Comparison of ENCODE assay signal across 9 mouse cellular contexts in the genomic region with DNA sequence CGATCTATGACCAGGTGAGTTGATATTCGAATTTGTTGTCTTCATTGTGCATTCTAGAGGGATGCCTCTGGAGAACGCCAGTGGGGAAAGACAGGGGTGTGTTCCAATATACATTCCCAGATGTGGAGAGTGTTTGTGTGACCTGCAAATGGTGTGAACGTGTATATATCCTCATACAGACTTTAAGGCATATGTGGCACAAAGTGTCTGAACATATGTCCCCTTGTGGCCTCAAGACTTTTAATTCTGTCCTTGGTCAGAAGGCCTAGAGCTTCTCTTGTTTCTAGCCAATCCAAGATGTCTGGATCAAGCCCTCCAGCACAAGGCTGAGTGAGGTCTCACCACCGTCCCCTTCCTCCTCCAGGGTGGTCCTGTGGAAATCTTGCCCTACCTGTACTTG. TPM values are rescaled to one million over a fixed set of nuclear protein-coding genes. Genes with fewer than 3 reads are reported as not detected.
DNase-seq lines count a peak whose midpoint lies in the region; ATAC-seq lines count a peak whose summit lies in the region.
"Had no signal": no experiment of that assay in that cellular context is flagged by ENCODE, and none has a peak within 500 bp of the region (broad histone marks: within the 10 kb centered on the region; RNA-seq: fewer than 3 reads in every experiment).

No protein-coding gene starts in this region.

- peak overlapping the region; percentile 61 for H3K4me3 ChIP-seq in kidney, embryonic 16.5 days (ENCODE audit: low read length)
- H3K4me3 ChIP-seq in brown adipose tissue, adult 24 weeks (ENCODE audit: insufficient read depth, low read depth, low read length), result peak overlapping the region; percentile 71
- peak overlapping the region; percentile 53 for H3K4me3 ChIP-seq in hindbrain, embryonic 14.5 days (replicated peaks; ENCODE audit: low read length)
- peak overlapping the region; percentile 58 for H3K4me3 ChIP-seq in midbrain, embryonic 15.5 days

- no peaks in the 10 kb centered on the region for H3K9me3 ChIP-seq in kidney, embryonic 16.5 days (ENCODE audit: low read length)
- H3K9me3 ChIP-seq in hindbrain, embryonic 14.5 days (ENCODE audit: control insufficient read depth, low read length), result no peaks in the 10 kb centered on the region
- H3K9me3 ChIP-seq in midbrain, embryonic 15.5 days, result no peaks in the 10 kb centered on the region

- peaks cover 27% of the 10 kb centered on the region for H3K4me1 ChIP-seq in kidney, embryonic 16.5 days (ENCODE audit: insufficient read depth, low read length)
- no peaks in the 10 kb centered on the region for H3K4me1 ChIP-seq in brown adipose tissue, adult 24 weeks (ENCODE audit: control insufficient read depth, insufficient read depth, insufficient read length, low read length)
- H3K4me1 ChIP-seq in hindbrain, embryonic 14.5 days (replicated peaks; ENCODE audit: control insufficient read depth, insufficient read depth, low read length), result 0 out of 2 replicates have a peak, but pooled peaks cover 13% of the 10 kb centered on the region
- H3K4me1 ChIP-seq in midbrain, embryonic 15.5 days, result peaks cover 12% of the 10 kb centered on the region

- peak overlapping the region; percentile 76 for H3K9ac ChIP-seq in kidney, embryonic 16.5 days (replicated peaks; ENCODE audit: low read length)
- H3K9ac ChIP-seq in hindbrain, embryonic 14.5 days, result peak overlapping the region; percentile 69
- H3K9ac ChIP-seq in midbrain, embryonic 15.5 days, result peak overlapping the region; percentile 66

- H3K27ac ChIP-seq in kidney, embryonic 16.5 days (ENCODE audit: low read length), result no peak overlapping the region
- no peak overlapping the region for H3K27ac ChIP-seq in brown adipose tissue, adult 24 weeks (replicated peaks; ENCODE audit: low read depth, low read length)
- no peak overlapping the region for H3K27ac ChIP-seq in hindbrain, embryonic 14.5 days
- no peak overlapping the region for H3K27ac ChIP-seq in midbrain, embryonic 15.5 days

- ATAC-seq in kidney, embryonic 16.5 days (ENCODE audit: low FRiP score, low TSS enrichment), result no peak
- ATAC-seq in hindbrain, embryonic 14.5 days (ENCODE audit: low FRiP score), result no peak
- ATAC-seq in midbrain, embryonic 15.5 days (replicated peaks), result no peak

- intact Hi-C loops in gastrocnemius, postnatal 36 days (cut with DNase I), result no loop called here

- DNase-seq in kidney, adult 18-20 months, result no peak
- DNase-seq in hindbrain, embryonic 14.5 days (ENCODE audit: low spot score), result no peak
- no peak for DNase-seq in yolk sac, embryonic 10.5 days (ENCODE audit: low spot score)
- DNase-seq in gastrocnemius, postnatal 36 days, result no peak
- DNase-seq in spleen, postnatal 4 days (ENCODE audit: low spot score in 2 of 2), result no peak

- no peaks in the 10 kb centered on the region for H3K27me3 ChIP-seq in kidney, embryonic 16.5 days (ENCODE audit: insufficient read depth, low read length)
- peaks cover 31% of the 10 kb centered on the region for H3K27me3 ChIP-seq in hindbrain, embryonic 14.5 days (ENCODE audit: control insufficient read depth, insufficient read depth, low read length)
- peaks cover 34% of the 10 kb centered on the region for H3K27me3 ChIP-seq in midbrain, embryonic 15.5 days (replicated peaks)

- peak overlapping the region; percentile 88 for H3K4me2 ChIP-seq in kidney, embryonic 16.5 days (replicated peaks; ENCODE audit: low read depth, low read length)
- H3K4me2 ChIP-seq in hindbrain, embryonic 14.5 days (replicated peaks), result peak overlapping the region; percentile 95
- H3K4me2 ChIP-seq in midbrain, embryonic 15.5 days, result peak overlapping the region; percentile 92

- WGBS in kidney, embryonic 16.5 days, result 43% methylated on average over 5 of the region's 5 CpGs
- WGBS in hindbrain, embryonic 14.5 days, result 44% methylated on average over 5 of the region's 5 CpGs
- 46% methylated on average over 5 of the region's 5 CpGs for WGBS in midbrain, embryonic 15.5 days

- H3K36me3 ChIP-seq in kidney, embryonic 16.5 days (ENCODE audit: insufficient read depth, low read length), result no peaks in the 10 kb centered on the region
- H3K36me3 ChIP-seq in hindbrain, embryonic 14.5 days (replicated peaks; ENCODE audit: control insufficient read depth, insufficient read depth), result no peaks in the 10 kb centered on the region
- H3K36me3 ChIP-seq in midbrain, embryonic 15.5 days (replicated peaks), result no peaks in the 10 kb centered on the region

RNA-seq across cellular contexts. Expression of gene Dusp2, which starts 0.9 kb away (rescaled TPM):
- 7.8 and 8.3 TPM in 2 replicates for polyA plus RNA-seq in kidney, embryonic 16.5 days (2015; fragmentation: Nextera tagmentation; extraction: Ambion mirVana)
- polyA plus RNA-seq in brown adipose tissue, adult 24 weeks (2012; ENCODE audit: insufficient read depth, insufficient read length, missing spikeins), result 0.63 TPM in 1 of 2 replicates, not detected in the other
- polyA plus RNA-seq in hindbrain, embryonic 14.5 days (2014; fragmentation: Nextera tagmentation; extraction: Ambion mirVana), result 12.5 and 15.2 TPM in 2 replicates
- polyA plus RNA-seq in midbrain, embryonic 15.5 days (2015; fragmentation: Nextera tagmentation; extraction: Ambion mirVana), result 11.0 TPM in 2 replicates
- total RNA-seq in gastrocnemius, postnatal 36 days (2021), result 1 to 10 TPM in 1 of 2 experiments, under 1 TPM in 1; 0.72 to 1.3 TPM

RNA-seq across cellular contexts. Expression of gene Astl, which starts 1.6 kb away (rescaled TPM):
- not detected in 2 replicates for polyA plus RNA-seq in kidney, embryonic 16.5 days (2015; fragmentation: Nextera tagmentation; extraction: Ambion mirVana)
- not detected in 2 replicates for polyA plus RNA-seq in brown adipose tissue, adult 24 weeks (2012; ENCODE audit: insufficient read depth, insufficient read length, missing spikeins)
- not detected in 2 replicates for polyA plus RNA-seq in hindbrain, embryonic 14.5 days (2014; fragmentation: Nextera tagmentation; extraction: Ambion mirVana)
- not detected in 2 replicates for polyA plus RNA-seq in midbrain, embryonic 15.5 days (2015; fragmentation: Nextera tagmentation; extraction: Ambion mirVana)
- total RNA-seq in gastrocnemius, postnatal 36 days (2021), result not detected

RNA-seq across cellular contexts. Expression of gene Adra2b, which starts 26.1 kb away (rescaled TPM):
- 7.2 and 7.8 TPM in 2 replicates for polyA plus RNA-seq in kidney, embryonic 16.5 days (2015; fragmentation: Nextera tagmentation; extraction: Ambion mirVana)
- 0.38 TPM in 1 of 2 replicates, not detected in the other for polyA plus RNA-seq in brown adipose tissue, adult 24 weeks (2012; ENCODE audit: insufficient read depth, insufficient read length, missing spikeins)
- polyA plus RNA-seq in hindbrain, embryonic 14.5 days (2014; fragmentation: Nextera tagmentation; extraction: Ambion mirVana), result 0.53 and 0.79 TPM in 2 replicates
- 0.19 and 0.34 TPM in 2 replicates for polyA plus RNA-seq in midbrain, embryonic 15.5 days (2015; fragmentation: Nextera tagmentation; extraction: Ambion mirVana)
- total RNA-seq in gastrocnemius, postnatal 36 days (2021), result under 1 TPM; 0.48 to 0.86 TPM
- total RNA-seq: granulocyte monocyte progenitor cell, adult 5-6 weeks had no signal
